Mouse (Mus musculus): ENCODE data around the gene Gfod1. TPM values are rescaled to one million over a fixed set of nuclear protein-coding genes. Genes with fewer than 3 reads are reported as not detected.

Gfod1 gene
- polyA plus RNA-seq, 1 experiment from 2014 or later: 0.41 TPM

DNA sequence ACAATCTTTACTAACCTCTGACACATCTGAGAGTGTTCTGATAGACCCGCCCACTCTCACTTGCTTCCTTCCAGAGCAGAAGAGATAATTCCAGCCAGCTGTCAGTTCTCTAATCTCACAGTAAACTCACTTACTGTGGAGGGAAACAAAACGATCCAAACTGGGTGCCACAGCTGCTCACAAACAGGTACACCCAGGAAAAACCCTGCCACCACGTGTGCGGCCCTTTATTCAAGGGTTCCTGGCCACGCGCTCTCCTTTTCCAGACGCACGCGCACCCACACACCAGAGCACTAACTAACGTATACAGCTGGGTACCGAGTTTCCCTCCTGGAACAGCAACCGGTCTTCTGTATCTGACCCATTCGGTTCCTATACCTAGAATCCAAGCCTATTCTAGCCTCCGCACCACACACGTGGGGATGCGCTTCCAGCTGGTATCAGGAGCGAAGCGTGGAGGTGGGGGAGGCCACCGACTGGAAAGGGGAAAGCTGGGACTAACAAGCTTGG, 1.3 kb downstream of the Gfod1 start:
- H3K4me2 ChIP-seq (ENCODE audit: low read depth, low read length): peak overlapping the region; percentile 98
- ATAC-seq (ENCODE audit: insufficient read depth, low FRiP score): no peak
- H3K4me1 ChIP-seq (ENCODE audit: control insufficient read depth, insufficient read depth, low read length): peaks cover 35% of the 10 kb centered on the region
- H3K9me3 ChIP-seq (replicated peaks; ENCODE audit: control insufficient read depth, low read length): no peaks in the 10 kb centered on the region
- peak overlapping the region; percentile 80 for H3K9ac ChIP-seq (ENCODE audit: low read length)
- WGBS: 0% methylated on average over 19 of the region's 19 CpGs
- peaks cover 15% of the 10 kb centered on the region for H3K27me3 ChIP-seq (ENCODE audit: control insufficient read depth, insufficient read depth, low read length)
- peak overlapping the region; percentile 75 for H3K4me3 ChIP-seq (replicated peaks; ENCODE audit: low read length)
- no peak overlapping the region; the same call in 1 of the 2 replicates for H3K27ac ChIP-seq (ENCODE audit: low read length)
- H3K36me3 ChIP-seq (ENCODE audit: control insufficient read depth, insufficient read depth, low read length): no peaks in the 10 kb centered on the region

DNA sequence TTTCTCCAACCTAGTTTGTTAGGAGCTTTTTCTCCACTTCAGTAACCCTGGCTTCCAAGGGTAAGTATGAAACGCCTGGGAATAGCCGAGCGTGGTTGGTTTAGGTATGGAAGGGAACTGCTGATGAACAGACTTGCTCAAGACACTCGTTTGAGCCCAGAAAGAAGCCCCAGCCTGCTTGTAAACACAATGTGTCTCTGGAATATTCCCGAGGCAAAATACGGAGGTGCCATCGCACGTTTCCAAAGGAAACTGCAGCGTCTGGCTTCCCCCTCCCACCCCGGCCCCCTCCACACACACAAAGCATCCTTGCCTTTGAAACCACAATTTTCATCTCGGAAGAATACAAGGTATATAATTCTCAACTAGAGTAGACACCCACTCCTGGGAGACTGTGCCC, 1.7 kb downstream of the Gfod1 start:
- H3K9ac ChIP-seq (ENCODE audit: low read length): peak overlapping the region; percentile 33; the same call in 1 of the 2 replicates
- peak overlapping the region; percentile 98 for H3K4me2 ChIP-seq (ENCODE audit: low read depth, low read length)
- 9% methylated on average over 11 of the region's 11 CpGs for WGBS
- no peak for ATAC-seq (ENCODE audit: insufficient read depth, low FRiP score)
- no peaks in the 10 kb centered on the region for H3K36me3 ChIP-seq (ENCODE audit: control insufficient read depth, insufficient read depth, low read length)
- H3K27me3 ChIP-seq (ENCODE audit: control insufficient read depth, insufficient read depth, low read length): peaks cover 15% of the 10 kb centered on the region
- peak overlapping the region; percentile 75 for H3K4me3 ChIP-seq (replicated peaks; ENCODE audit: low read length)
- no peak overlapping the region for H3K27ac ChIP-seq (ENCODE audit: low read length)
- H3K4me1 ChIP-seq (ENCODE audit: control insufficient read depth, insufficient read depth, low read length): peaks cover 35% of the 10 kb centered on the region
- H3K9me3 ChIP-seq (replicated peaks; ENCODE audit: control insufficient read depth, low read length): no peaks in the 10 kb centered on the region

- ATAC-seq (ENCODE audit: insufficient read depth, low FRiP score): no peak
- H3K27me3 ChIP-seq (ENCODE audit: control insufficient read depth, insufficient read depth, low read length): peaks cover 15% of the 10 kb centered on the region
- 40% methylated on average over 9 of the region's 9 CpGs for WGBS
These were observed 3.1 kb downstream of the Gfod1 start for GRCm38 (mm10) chr13:43300906-43301305.

DNA sequence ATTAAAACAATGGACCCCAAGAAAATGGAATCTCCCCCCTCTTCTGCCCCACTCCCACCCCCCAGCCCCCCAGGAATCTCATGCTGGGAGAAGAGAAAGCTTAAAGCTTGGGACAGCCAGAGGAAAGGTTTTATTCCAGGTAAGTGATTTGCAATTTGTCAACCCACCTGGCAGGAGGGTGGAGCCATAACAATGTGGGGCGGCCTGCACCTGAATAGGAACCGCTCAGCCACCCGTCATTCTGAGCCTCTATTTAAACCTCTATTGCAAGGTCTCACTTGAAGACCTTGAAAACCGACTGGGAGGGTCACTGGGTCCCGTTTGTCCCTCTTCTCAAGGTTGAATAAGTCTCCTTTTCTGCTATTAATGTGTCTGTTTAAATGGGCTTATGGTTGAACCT, 3.6 kb downstream of the Gfod1 start:
- H3K36me3 ChIP-seq (ENCODE audit: control insufficient read depth, insufficient read depth, low read length): no peaks in the 10 kb centered on the region
- peaks cover 35% of the 10 kb centered on the region for H3K4me1 ChIP-seq (ENCODE audit: control insufficient read depth, insufficient read depth, low read length)
- peaks cover 15% of the 10 kb centered on the region for H3K27me3 ChIP-seq (ENCODE audit: control insufficient read depth, insufficient read depth, low read length)
- H3K9ac ChIP-seq (ENCODE audit: low read length): no peak overlapping the region
- no peak for ATAC-seq (ENCODE audit: insufficient read depth, low FRiP score)
- 31% methylated on average over 5 of the region's 5 CpGs for WGBS
- no peak overlapping the region for H3K4me2 ChIP-seq (ENCODE audit: low read depth, low read length)
- no peaks in the 10 kb centered on the region for H3K9me3 ChIP-seq (replicated peaks; ENCODE audit: control insufficient read depth, low read length)
- no peak overlapping the region for H3K4me3 ChIP-seq (replicated peaks; ENCODE audit: low read length)
- H3K27ac ChIP-seq (ENCODE audit: low read length): no peak overlapping the region

More at GRCm38 (mm10) chr13:43300906-43301305, 3.1 kb downstream of the Gfod1 start:
- peaks cover 35% of the 10 kb centered on the region for H3K4me1 ChIP-seq (ENCODE audit: control insufficient read depth, insufficient read depth, low read length)
- no peak overlapping the region; the same call in 1 of the 2 replicates for H3K27ac ChIP-seq (ENCODE audit: low read length)
- no peak overlapping the region for H3K4me3 ChIP-seq (replicated peaks; ENCODE audit: low read length)
- no peaks in the 10 kb centered on the region for H3K9me3 ChIP-seq (replicated peaks; ENCODE audit: control insufficient read depth, low read length)
- H3K4me2 ChIP-seq (ENCODE audit: low read depth, low read length): no peak overlapping the region
- H3K36me3 ChIP-seq (ENCODE audit: control insufficient read depth, insufficient read depth, low read length): no peaks in the 10 kb centered on the region
- H3K9ac ChIP-seq (ENCODE audit: low read length): no peak overlapping the region

DNA sequence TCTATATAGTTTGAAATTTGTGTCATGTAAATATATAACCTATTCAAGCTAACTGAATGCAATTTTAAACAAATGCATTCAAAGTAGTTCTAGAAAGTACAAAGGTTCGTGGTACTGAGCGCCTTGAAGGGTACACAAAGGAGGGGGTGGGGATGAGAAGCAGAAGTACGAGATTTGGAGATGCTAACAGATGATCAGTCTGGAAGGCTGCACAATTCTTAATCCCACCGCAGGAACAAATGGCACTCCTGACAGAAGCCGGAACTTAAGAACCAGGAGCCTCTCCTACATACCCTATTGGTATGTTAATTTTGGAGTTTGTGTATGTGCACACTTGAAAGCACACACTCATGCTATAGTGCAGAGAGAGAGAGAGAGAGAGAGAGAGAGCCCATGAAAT, 4.8 kb downstream of the Gfod1 start:
- H3K4me1 ChIP-seq (ENCODE audit: control insufficient read depth, insufficient read depth, low read length): peaks cover 28% of the 10 kb centered on the region
- H3K9ac ChIP-seq (ENCODE audit: low read length): no peak overlapping the region
- H3K27ac ChIP-seq (ENCODE audit: low read length): no peak overlapping the region
- H3K4me3 ChIP-seq (replicated peaks; ENCODE audit: low read length): no peak overlapping the region
- peaks cover 15% of the 10 kb centered on the region for H3K27me3 ChIP-seq (ENCODE audit: control insufficient read depth, insufficient read depth, low read length)
- no peaks in the 10 kb centered on the region for H3K36me3 ChIP-seq (ENCODE audit: control insufficient read depth, insufficient read depth, low read length)
- H3K9me3 ChIP-seq (replicated peaks; ENCODE audit: control insufficient read depth, low read length): no peaks in the 10 kb centered on the region
- ATAC-seq (ENCODE audit: insufficient read depth, low FRiP score): no peak
- no peak overlapping the region for H3K4me2 ChIP-seq (ENCODE audit: low read depth, low read length)
- 69% methylated on average over 5 of the region's 5 CpGs for WGBS

DNA sequence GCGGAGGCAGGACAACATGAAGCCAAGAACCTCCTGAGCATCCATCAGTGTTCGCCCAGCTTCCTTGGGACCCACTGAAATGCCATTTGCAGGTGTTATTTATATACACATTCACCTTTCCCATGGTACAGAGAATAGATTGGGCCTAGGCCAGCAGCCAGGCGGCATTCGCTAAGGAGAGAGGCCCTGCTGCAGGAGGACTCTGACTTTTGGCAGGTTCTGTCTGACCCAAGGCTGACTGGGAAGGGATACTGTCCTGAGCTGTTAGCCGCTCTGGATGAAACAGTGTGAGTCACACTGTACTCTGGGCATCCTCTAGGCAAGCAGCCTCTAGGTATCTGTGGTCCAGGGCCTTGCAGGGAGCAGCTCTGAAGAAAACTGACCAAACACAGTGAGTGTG, 6.4 kb downstream of the Gfod1 start:
- H3K4me1 ChIP-seq (ENCODE audit: control insufficient read depth, insufficient read depth, low read length): peaks cover 22% of the 10 kb centered on the region
- no peak overlapping the region for H3K4me2 ChIP-seq (ENCODE audit: low read depth, low read length)
- ATAC-seq (ENCODE audit: insufficient read depth, low FRiP score): no peak
- no peaks in the 10 kb centered on the region for H3K36me3 ChIP-seq (ENCODE audit: control insufficient read depth, insufficient read depth, low read length)
- H3K9me3 ChIP-seq (replicated peaks; ENCODE audit: control insufficient read depth, low read length): no peaks in the 10 kb centered on the region
- no peak overlapping the region for H3K27ac ChIP-seq (ENCODE audit: low read length)
- H3K9ac ChIP-seq (ENCODE audit: low read length): no peak overlapping the region
- H3K27me3 ChIP-seq (ENCODE audit: control insufficient read depth, insufficient read depth, low read length): peaks cover 15% of the 10 kb centered on the region
- WGBS: 88% methylated on average over 5 of the region's 5 CpGs
- no peak overlapping the region for H3K4me3 ChIP-seq (replicated peaks; ENCODE audit: low read length)

- WGBS: 63% methylated on average over 7 of the region's 7 CpGs
- ATAC-seq (ENCODE audit: insufficient read depth, low FRiP score): no peak
These were observed 7.7 kb downstream of the Gfod1 start for GRCm38 (mm10) chr13:43296140-43296805.

GRCm38 (mm10) chr13:43295684-43296083, 8.3 kb downstream of the Gfod1 start:
- ATAC-seq (ENCODE audit: insufficient read depth, low FRiP score): no peak
- no peaks in the 10 kb centered on the region for H3K36me3 ChIP-seq (ENCODE audit: control insufficient read depth, insufficient read depth, low read length)
- H3K4me3 ChIP-seq (replicated peaks; ENCODE audit: low read length): no peak overlapping the region
- 82% methylated on average over 7 of the region's 7 CpGs for WGBS
- peaks cover 4% of the 10 kb centered on the region; the same call in 1 of the 2 replicates for H3K27me3 ChIP-seq (ENCODE audit: control insufficient read depth, insufficient read depth, low read length)
- H3K9me3 ChIP-seq (replicated peaks; ENCODE audit: control insufficient read depth, low read length): no peaks in the 10 kb centered on the region; the same call in 1 of the 2 replicates
- no peak overlapping the region for H3K4me2 ChIP-seq (ENCODE audit: low read depth, low read length)
- no peak overlapping the region for H3K9ac ChIP-seq (ENCODE audit: low read length)
- H3K27ac ChIP-seq (ENCODE audit: low read length): no peak overlapping the region
- H3K4me1 ChIP-seq (ENCODE audit: control insufficient read depth, insufficient read depth, low read length): peaks cover 8% of the 10 kb centered on the region; the same call in 1 of the 2 replicates

More at GRCm38 (mm10) chr13:43296140-43296805, 7.7 kb downstream of the Gfod1 start:
- Histone ChIP-seq H3K4me2 (ENCODE audit: low read depth, low read length) (no peak overlapping the region), H3K36me3 (ENCODE audit: control insufficient read depth, insufficient read depth, low read length) (no peaks in the 10 kb centered on the region), H3K4me3 (replicated peaks; ENCODE audit: low read length) (no peak overlapping the region), H3K9me3 (replicated peaks; ENCODE audit: control insufficient read depth, low read length) (no peaks in the 10 kb centered on the region), H3K27ac (ENCODE audit: low read length) (peak overlapping the region; percentile 42; the same call in 1 of the 2 replicates), H3K4me1 (ENCODE audit: control insufficient read depth, insufficient read depth, low read length) (peaks cover 11% of the 10 kb centered on the region; the same call in 1 of the 2 replicates), H3K27me3 (ENCODE audit: control insufficient read depth, insufficient read depth, low read length) (peaks cover 9% of the 10 kb centered on the region), H3K9ac (ENCODE audit: low read length) (no peak overlapping the region)

- Histone ChIP-seq H3K9ac (ENCODE audit: low read length) (no peak overlapping the region), H3K9me3 (replicated peaks; ENCODE audit: control insufficient read depth, low read length) (peaks cover 4% of the 10 kb centered on the region; the same call in 1 of the 2 replicates), H3K4me3 (replicated peaks; ENCODE audit: low read length) (no peak overlapping the region), H3K36me3 (ENCODE audit: control insufficient read depth, insufficient read depth, low read length) (no peaks in the 10 kb centered on the region), H3K27me3 (ENCODE audit: control insufficient read depth, insufficient read depth, low read length) (no peaks in the 10 kb centered on the region; the same call in 1 of the 2 replicates), H3K27ac (ENCODE audit: low read length) (no peak overlapping the region), H3K4me2 (ENCODE audit: low read depth, low read length) (no peak overlapping the region), H3K4me1 (ENCODE audit: control insufficient read depth, insufficient read depth, low read length) (0 out of 2 replicates have a peak, but pooled peaks cover 2% of the 10 kb centered on the region)
- 60% methylated on average over 7 of the region's 7 CpGs for WGBS
- ATAC-seq (ENCODE audit: insufficient read depth, low FRiP score): no peak
These were observed 8.9 kb downstream of the Gfod1 start for GRCm38 (mm10) chr13:43294957-43295590.

Measured in stomach, embryonic 16.5 days (tissue).